Mouse (Mus musculus): ENCODE measurements around the gene Gzmm.
"Not testable (repeated sequence)": the region's sequence is repeated elsewhere in the genome, so short reads cannot be mapped to it uniquely, and the experiment has no call there.

The Gzmm gene

GRCm38 (mm10) chr10:79681591-79682245, 7.1 kb upstream of the Gzmm start, which contains the start of gene Cdc34:
TSS of gene Cdc34 (plus strand) at chr10:79682195.
- in situ Hi-C loops (cut with MboI): no loop called here

- in situ Hi-C loops (cut with MboI): no loop called here
Observed at GRCm38 (mm10) chr10:79682551-79682915, 6.3 kb upstream of the Gzmm start.

GRCm38 (mm10) chr10:79682916-79683582, 5.8 kb upstream of the Gzmm start:
- in situ Hi-C loops (cut with MboI): no loop called here

GRCm38 (mm10) chr10:79683726-79684640, 4.8 kb upstream of the Gzmm start:
- in situ Hi-C loops (cut with MboI): no loop called here

GRCm38 (mm10) chr10:79684770-79685600, 3.8 kb upstream of the Gzmm start:
- in situ Hi-C loops (cut with MboI): no loop called here

- in situ Hi-C loops (cut with MboI): no loop called here
Observed at GRCm38 (mm10) chr10:79686219-79686618, 2.6 kb upstream of the Gzmm start.

- in situ Hi-C loops (cut with MboI): no loop called here
Observed at GRCm38 (mm10) chr10:79686691-79687090, 2.1 kb upstream of the Gzmm start.

GRCm38 (mm10) chr10:79687513-79687912, 1.3 kb upstream of the Gzmm start:
- in situ Hi-C loops (cut with MboI): no loop called here

GRCm38 (mm10) chr10:79689178-79689577, 358 bp downstream of the Gzmm start:
- in situ Hi-C loops (cut with MboI): no loop called here

- in situ Hi-C loops (cut with MboI): no loop called here
Observed at GRCm38 (mm10) chr10:79691986-79692548, 3.2 kb downstream of the Gzmm start.

GRCm38 (mm10) chr10:79693580-79694378, 5.0 kb downstream of the Gzmm start:
- in situ Hi-C loops (cut with MboI): no loop called here

GRCm38 (mm10) chr10:79694379-79694655, 5.5 kb downstream of the Gzmm start:
- in situ Hi-C loops (cut with MboI): no loop called here

GRCm38 (mm10) chr10:79695231-79696128, 6.7 kb downstream of the Gzmm start:
- in situ Hi-C loops (cut with MboI): no loop called here

GRCm38 (mm10) chr10:79696129-79696651, 7.4 kb downstream of the Gzmm start:
- in situ Hi-C loops (cut with MboI): no loop called here

- in situ Hi-C loops (cut with MboI): no loop called here
Observed at GRCm38 (mm10) chr10:79697916-79698315, 9.1 kb downstream of the Gzmm start.

- in situ Hi-C loops (cut with MboI): no loop called here
Observed at GRCm38 (mm10) chr10:79698459-79698858, 9.6 kb downstream of the Gzmm start.

- in situ Hi-C loops (cut with MboI): no loop called here
Observed at GRCm38 (mm10) chr10:79700676-79701075, 11.9 kb downstream of the Gzmm start.

- in situ Hi-C loops (cut with MboI): no loop called here
Observed at GRCm38 (mm10) chr10:79701443-79702129, 12.8 kb downstream of the Gzmm start.

GRCm38 (mm10) chr10:79702970-79703369, 14.2 kb downstream of the Gzmm start:
- in situ Hi-C loops (cut with MboI): not testable (repeated sequence)

Data from mature B cell (primary cell).